Mouse (Mus musculus): ENCODE results near the gene Phlda3. TPM values are rescaled to one million over a fixed set of nuclear protein-coding genes. Genes with fewer than 3 reads are reported as not detected.

The Phlda3 gene
- 8.0 and 8.5 TPM in 2 replicates for polyA plus RNA-seq (2012; ENCODE audit: insufficient read depth, insufficient read length, missing spikeins)

GRCm38 (mm10) chr1:135765645-135766591, at the start of gene Phlda3:
Gene Phlda3, plus strand, starts transcription at chr1:135766119.
- peaks cover 38% of the 10 kb centered on the region for H3K4me1 ChIP-seq (ENCODE audit: control insufficient read depth, insufficient read depth, low read length)
- TF ChIP-seq CTCF (IDR thresholded peaks at IDR 0.05; ENCODE audit: low read depth, low read length) (no peak), POLR2A (IDR thresholded peaks at IDR 0.05; ENCODE audit: borderline replicate concordance, low read depth, low read length) (no peak)
- H3K27ac ChIP-seq (ENCODE audit: insufficient read depth, low read depth, low read length) = peak within 1 kb of the TSS; percentile 75
- peak within 1 kb of the TSS; percentile 79 for H3K4me3 ChIP-seq (ENCODE audit: insufficient read depth, low read length)

GRCm38 (mm10) chr1:135719486-135719885, 46.4 kb upstream of the Phlda3 start:
- no peak overlapping the region for H3K27ac ChIP-seq (ENCODE audit: insufficient read depth, low read depth, low read length)
- peaks cover 21% of the 10 kb centered on the region for H3K4me1 ChIP-seq (ENCODE audit: control insufficient read depth, insufficient read depth, low read length)
- no peak overlapping the region for H3K4me3 ChIP-seq (ENCODE audit: insufficient read depth, low read length)
- TF ChIP-seq POLR2A (IDR thresholded peaks at IDR 0.05; ENCODE audit: borderline replicate concordance, low read depth, low read length) (no peak), CTCF (IDR thresholded peaks at IDR 0.05; ENCODE audit: low read depth, low read length) (peak; percentile 66)

- Histone ChIP-seq H3K27ac (ENCODE audit: insufficient read depth, low read depth, low read length) (no peak within 1 kb of the TSS), H3K4me3 (ENCODE audit: insufficient read depth, low read length) (no peak within 1 kb of the TSS), H3K4me1 (ENCODE audit: control insufficient read depth, insufficient read depth, low read length) (peaks cover 22% of the 10 kb centered on the region)
- TF ChIP-seq POLR2A (IDR thresholded peaks at IDR 0.05; ENCODE audit: borderline replicate concordance, low read depth, low read length) (no peak), CTCF (IDR thresholded peaks at IDR 0.05; ENCODE audit: low read depth, low read length) (no peak)
These were observed 45.9 kb upstream of the Phlda3 start, which contains the start of gene Csrp1 for GRCm38 (mm10) chr1:135719983-135720382. Gene Csrp1, plus strand, starts transcription at chr1:135720061.

- H3K27ac ChIP-seq (ENCODE audit: insufficient read depth, low read depth, low read length) = no peak overlapping the region
- no peak overlapping the region for H3K4me3 ChIP-seq (ENCODE audit: insufficient read depth, low read length)
- peaks cover 31% of the 10 kb centered on the region for H3K4me1 ChIP-seq (ENCODE audit: control insufficient read depth, insufficient read depth, low read length)
- TF ChIP-seq POLR2A (IDR thresholded peaks at IDR 0.05; ENCODE audit: borderline replicate concordance, low read depth, low read length) = no peak
- no peak for TF ChIP-seq CTCF (IDR thresholded peaks at IDR 0.05; ENCODE audit: low read depth, low read length)
These were observed 42.9 kb upstream of the Phlda3 start for GRCm38 (mm10) chr1:135723016-135723415.

- H3K4me3 ChIP-seq (ENCODE audit: insufficient read depth, low read length) = no peak overlapping the region
- H3K27ac ChIP-seq (ENCODE audit: insufficient read depth, low read depth, low read length) = no peak overlapping the region
- H3K4me1 ChIP-seq (ENCODE audit: control insufficient read depth, insufficient read depth, low read length) = peaks cover 39% of the 10 kb centered on the region
- TF ChIP-seq POLR2A (IDR thresholded peaks at IDR 0.05; ENCODE audit: borderline replicate concordance, low read depth, low read length) (no peak), CTCF (IDR thresholded peaks at IDR 0.05; ENCODE audit: low read depth, low read length) (no peak)
These were observed 41.8 kb upstream of the Phlda3 start for GRCm38 (mm10) chr1:135724134-135724533.

GRCm38 (mm10) chr1:135725324-135725723, 40.6 kb upstream of the Phlda3 start:
- no peak overlapping the region for H3K4me3 ChIP-seq (ENCODE audit: insufficient read depth, low read length)
- TF ChIP-seq CTCF (IDR thresholded peaks at IDR 0.05; ENCODE audit: low read depth, low read length) (no peak), POLR2A (IDR thresholded peaks at IDR 0.05; ENCODE audit: borderline replicate concordance, low read depth, low read length) (no peak)
- peaks cover 35% of the 10 kb centered on the region for H3K4me1 ChIP-seq (ENCODE audit: control insufficient read depth, insufficient read depth, low read length)
- H3K27ac ChIP-seq (ENCODE audit: insufficient read depth, low read depth, low read length) = no peak overlapping the region

GRCm38 (mm10) chr1:135725936-135726335, 40.0 kb upstream of the Phlda3 start:
- peaks cover 39% of the 10 kb centered on the region for H3K4me1 ChIP-seq (ENCODE audit: control insufficient read depth, insufficient read depth, low read length)
- no peak overlapping the region for H3K27ac ChIP-seq (ENCODE audit: insufficient read depth, low read depth, low read length)

GRCm38 (mm10) chr1:135728631-135729366, 37.1 kb upstream of the Phlda3 start:
- H3K4me1 ChIP-seq (ENCODE audit: control insufficient read depth, insufficient read depth, low read length) = peaks cover 34% of the 10 kb centered on the region
- H3K27ac ChIP-seq (ENCODE audit: insufficient read depth, low read depth, low read length) = peak overlapping the region; percentile 56
- peak overlapping the region; percentile 69 for H3K4me3 ChIP-seq (ENCODE audit: insufficient read depth, low read length)
- TF ChIP-seq POLR2A (IDR thresholded peaks at IDR 0.05; ENCODE audit: borderline replicate concordance, low read depth, low read length) = 0 out of 2 replicates have a peak, but pooled peaks have one; percentile 17
- no peak for TF ChIP-seq CTCF (IDR thresholded peaks at IDR 0.05; ENCODE audit: low read depth, low read length)

More at GRCm38 (mm10) chr1:135725936-135726335, 40.0 kb upstream of the Phlda3 start:
- no peak overlapping the region for H3K4me3 ChIP-seq (ENCODE audit: insufficient read depth, low read length)
- no peak for TF ChIP-seq CTCF (IDR thresholded peaks at IDR 0.05; ENCODE audit: low read depth, low read length)
- TF ChIP-seq POLR2A (IDR thresholded peaks at IDR 0.05; ENCODE audit: borderline replicate concordance, low read depth, low read length) = no peak

- Histone ChIP-seq H3K27ac (ENCODE audit: insufficient read depth, low read depth, low read length) (peak overlapping the region; percentile 56), H3K4me1 (ENCODE audit: control insufficient read depth, insufficient read depth, low read length) (peaks cover 35% of the 10 kb centered on the region), H3K4me3 (ENCODE audit: insufficient read depth, low read length) (peak overlapping the region; percentile 69)
- TF ChIP-seq POLR2A (IDR thresholded peaks at IDR 0.05; ENCODE audit: borderline replicate concordance, low read depth, low read length) (no peak), CTCF (IDR thresholded peaks at IDR 0.05; ENCODE audit: low read depth, low read length) (no peak)
These were observed 36.6 kb upstream of the Phlda3 start for GRCm38 (mm10) chr1:135729367-135729713.
